Mouse (Mus musculus): ENCODE data around the gene Car11.

The Car11 gene

DNA sequence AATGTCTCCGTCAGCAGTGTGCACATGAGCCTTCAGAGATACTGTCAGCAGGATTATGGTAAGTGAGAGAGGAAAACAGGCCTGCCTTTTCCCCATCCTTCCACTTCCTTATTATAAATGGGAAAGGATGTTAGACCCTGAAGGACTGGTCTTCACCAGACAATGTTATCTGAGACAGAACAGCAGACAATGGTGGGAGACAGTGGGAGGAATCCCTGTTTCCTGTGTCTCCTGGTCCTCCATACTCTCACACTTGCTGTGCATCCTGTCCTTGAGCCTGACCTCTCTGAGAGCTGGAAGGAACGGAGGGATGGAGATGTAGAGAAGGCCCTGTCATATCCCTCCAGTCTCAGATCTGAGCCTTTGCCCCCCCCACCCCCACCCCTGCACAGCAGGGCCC lies 7.3 kb upstream of the Car11 start:
- DNase-seq (ENCODE audit: low spot score in 2 of 2), result no peak

DNA sequence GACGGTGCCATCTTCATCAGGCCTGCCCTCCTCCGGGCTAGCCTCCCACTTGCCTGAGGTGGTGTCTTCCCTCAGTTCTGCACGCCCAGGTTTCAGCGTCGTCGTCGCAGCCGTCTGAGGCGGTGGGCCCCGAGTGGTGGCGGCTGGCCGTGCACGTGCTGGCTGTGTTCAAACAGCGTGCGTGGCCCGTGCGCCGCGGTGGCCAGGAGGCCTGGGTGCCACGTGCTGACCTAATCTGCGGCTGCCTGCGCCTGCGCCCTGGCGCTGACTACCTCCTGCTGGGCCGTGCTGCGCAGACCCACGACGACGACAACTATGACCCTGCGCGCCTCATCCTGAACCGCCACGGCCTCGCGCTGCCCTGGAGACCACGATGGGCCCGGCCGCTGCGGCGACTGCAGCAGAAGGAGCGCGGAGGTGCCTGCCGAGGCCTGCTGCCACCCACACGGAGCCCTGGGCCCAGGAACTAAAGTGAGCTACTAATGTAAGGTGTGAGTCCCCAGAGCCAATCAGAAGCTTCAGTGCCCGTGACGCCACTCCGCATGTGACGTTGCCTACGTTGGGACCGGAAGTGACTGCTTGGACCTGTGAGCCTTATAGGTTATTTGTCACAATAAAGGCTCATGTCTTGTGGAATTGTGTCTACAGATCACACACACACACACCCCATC lies 5.6 kb upstream of the Car11 start, which contains the start of gene Sec1:
TSS of gene Sec1 (minus strand) at position 482 of the 671 bp plus-strand sequence.
- DNase-seq (ENCODE audit: low spot score in 2 of 2), result no peak

DNA sequence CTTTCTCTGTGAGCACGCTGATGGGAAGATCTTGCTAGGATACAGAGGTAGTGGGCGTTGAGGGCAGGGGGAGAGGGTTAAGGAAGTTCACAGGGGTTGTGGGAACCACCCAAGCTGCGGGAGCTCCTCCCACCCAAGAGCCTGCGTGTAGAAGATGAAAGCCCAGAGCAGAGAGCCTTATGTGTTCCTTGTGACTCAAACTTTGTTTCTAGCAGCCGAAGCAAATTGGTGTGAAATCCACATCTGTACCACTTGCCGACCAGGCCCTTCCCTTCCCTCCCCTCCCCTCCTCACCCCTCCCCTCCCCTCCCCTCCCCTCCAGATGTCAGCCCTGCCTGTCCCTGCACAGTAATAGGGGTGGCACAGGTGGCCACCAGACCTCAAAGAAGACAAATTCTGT lies 4.5 kb upstream of the Car11 start:
- no peak for DNase-seq (ENCODE audit: low spot score in 2 of 2)

DNA sequence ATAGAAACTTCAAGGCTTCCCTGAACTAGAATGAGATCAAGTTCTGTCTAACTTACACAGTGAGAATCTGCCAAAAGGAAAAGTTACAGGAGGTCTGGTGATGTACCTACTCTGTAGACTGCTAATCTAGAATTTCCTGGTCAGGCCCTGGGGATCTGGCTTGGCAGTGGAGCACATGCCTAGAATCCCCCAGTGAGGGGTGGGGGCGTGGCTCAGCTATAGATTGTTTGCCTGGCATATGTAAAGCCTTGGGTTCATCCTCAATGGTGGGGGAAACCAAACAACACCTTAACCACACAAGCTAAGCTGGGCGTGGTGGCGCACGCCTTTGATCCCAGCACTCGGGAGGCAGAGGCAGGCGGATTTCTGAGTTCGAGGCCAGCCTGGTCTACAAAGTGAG lies 1.7 kb upstream of the Car11 start:
- DNase-seq (ENCODE audit: low spot score in 2 of 2), result no peak

DNA sequence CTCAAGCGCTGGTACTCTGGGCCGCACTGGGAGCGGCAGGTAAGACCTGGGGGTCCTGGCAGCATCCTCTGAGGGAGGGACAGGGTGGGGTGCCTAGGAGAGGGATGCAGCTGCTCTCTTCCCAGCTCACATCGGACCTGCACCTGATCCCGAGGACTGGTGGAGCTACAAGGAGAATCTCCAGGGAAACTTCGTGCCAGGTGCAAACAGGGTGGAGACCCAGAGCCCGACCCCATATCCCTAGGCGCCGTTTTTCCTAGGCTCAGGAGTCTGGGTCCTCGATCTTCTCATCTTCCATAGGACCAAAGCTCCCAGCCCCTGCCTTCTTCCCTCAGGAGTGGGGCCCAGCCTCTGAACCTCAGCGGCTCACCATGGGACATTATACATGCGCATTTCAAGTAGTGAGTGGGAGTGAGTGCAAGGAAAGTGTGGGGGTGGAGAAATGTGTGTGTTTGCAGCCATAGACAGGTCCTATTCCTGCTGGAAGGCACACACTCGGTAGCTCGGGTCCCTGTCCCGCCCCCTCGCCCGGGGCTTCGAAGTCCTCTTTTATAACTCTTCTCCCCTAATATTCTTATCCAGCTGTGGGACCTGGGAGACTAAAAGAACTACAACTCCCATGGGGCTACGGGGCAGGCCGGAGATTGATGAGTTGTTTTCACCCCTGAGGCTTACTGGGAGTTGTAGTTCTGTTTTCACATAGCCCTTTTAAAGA lies 815 bp downstream of the Car11 start:
- DNase-seq (ENCODE audit: low spot score in 2 of 2), result peak; percentile 69 to 79

DNA sequence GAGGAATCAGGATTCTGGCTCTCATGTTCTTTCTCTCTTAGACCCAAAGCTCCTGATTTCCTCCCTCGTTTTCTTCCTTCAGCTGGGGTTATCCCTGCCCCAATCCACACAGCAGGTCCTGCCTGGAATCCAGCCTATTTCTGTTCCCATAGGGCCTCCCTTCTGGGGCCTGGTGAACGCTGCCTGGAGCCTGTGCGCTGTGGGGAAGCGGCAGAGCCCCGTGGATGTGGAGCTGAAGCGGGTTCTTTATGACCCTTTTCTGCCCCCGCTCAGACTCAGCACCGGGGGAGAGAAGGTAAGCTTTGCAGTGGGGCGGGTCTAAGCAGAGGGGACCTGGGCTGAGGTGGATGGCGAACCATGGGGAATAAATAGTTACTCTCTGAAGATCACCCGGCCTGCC lies 1.4 kb downstream of the Car11 start:
- no peak for DNase-seq (ENCODE audit: low spot score in 2 of 2)

DNA sequence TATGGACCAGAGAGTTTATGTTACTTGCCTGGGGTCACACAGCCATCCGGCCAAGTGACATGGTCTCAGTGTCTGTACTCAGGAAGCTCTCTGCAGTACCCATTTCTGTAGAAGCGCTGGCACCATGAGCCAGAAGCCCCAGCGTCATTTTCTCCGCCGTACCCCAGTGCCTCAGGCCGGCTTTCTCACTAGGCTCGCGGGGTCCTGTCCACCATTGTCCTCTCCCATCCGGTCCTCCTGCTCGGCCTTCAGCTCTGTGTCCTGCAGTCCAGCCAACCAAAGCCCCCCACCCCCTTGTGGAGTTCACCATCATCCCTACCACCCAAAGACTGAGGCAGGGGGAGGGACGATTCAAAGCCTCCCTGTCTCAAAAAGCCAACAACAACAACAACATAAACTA lies 2.0 kb downstream of the Car11 start:
- no peak for DNase-seq (ENCODE audit: low spot score in 2 of 2)

DNA sequence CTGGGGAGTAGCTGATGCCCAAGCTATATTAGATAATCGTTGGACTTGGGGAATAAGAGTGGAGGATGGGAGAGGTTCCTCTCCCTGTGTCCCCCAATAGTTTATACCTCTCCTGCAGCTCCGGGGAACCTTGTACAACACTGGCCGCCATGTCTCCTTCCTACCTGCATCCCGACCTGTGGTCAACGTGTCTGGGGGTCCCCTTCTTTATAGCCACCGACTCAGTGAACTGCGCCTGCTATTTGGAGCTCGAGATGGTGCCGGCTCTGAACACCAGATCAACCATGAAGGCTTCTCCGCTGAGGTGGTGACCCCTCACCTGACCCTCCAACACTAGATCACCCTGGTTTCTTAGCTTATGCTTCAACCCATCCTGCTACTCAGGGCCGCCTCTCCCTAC lies 2.7 kb downstream of the Car11 start:
- no peak for DNase-seq (ENCODE audit: low spot score in 2 of 2)

DNA sequence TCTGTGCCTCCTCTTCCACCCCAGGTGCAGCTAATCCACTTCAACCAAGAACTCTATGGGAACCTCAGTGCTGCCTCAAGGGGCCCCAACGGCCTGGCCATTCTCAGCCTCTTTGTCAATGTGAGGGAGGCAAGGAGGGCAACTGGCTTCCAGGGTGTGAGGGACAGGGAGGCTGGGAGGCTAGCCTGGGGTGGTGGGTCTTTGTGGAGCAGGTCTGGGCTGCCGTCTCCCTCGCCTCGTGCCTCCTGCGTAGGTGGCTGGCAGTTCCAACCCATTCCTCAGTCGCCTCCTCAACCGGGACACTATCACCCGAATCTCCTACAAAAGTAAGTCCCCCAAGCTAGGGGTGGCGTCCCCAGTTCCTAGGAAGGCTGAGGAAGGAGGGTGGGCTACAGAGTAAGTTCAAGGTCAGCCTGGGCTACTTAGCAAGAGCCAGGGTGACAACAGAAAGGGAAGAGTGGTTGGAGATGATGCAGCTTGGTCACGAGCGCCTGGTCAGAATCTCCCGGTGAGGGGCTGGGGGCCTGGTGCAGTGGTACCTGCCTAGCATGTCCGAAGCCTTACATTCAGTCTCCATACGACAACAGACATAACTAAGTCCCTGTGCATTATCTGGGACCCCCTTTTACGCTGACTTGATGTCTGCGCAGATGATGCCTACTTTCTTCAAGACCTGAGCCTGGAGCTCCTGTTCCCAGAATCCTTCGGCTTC lies 3.3 kb downstream of the Car11 start:
- DNase-seq (ENCODE audit: low spot score in 2 of 2), result no peak

DNA sequence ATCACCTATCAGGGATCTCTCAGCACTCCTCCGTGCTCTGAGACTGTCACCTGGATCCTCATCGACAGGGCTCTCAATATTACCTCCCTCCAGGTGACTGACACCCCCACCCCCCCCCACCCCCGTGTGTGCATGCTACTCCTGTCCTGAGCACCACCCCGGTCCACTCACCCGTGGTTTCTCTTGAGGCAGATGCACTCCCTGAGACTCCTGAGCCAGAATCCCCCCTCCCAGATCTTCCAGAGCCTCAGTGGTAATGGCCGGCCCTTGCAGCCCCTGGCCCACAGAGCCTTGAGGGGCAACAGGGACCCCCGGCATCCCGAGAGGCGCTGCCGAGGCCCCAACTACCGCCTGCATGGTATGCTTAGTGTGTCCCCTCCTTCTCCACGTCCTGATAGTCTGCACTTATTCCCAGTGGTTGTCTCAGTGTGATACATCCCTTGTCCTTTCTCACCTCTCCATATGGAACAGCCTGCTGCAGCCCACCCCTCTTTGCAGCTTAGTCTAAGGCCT lies 3.9 kb downstream of the Car11 start:
- no peak for DNase-seq (ENCODE audit: low spot score in 2 of 2)

DNA sequence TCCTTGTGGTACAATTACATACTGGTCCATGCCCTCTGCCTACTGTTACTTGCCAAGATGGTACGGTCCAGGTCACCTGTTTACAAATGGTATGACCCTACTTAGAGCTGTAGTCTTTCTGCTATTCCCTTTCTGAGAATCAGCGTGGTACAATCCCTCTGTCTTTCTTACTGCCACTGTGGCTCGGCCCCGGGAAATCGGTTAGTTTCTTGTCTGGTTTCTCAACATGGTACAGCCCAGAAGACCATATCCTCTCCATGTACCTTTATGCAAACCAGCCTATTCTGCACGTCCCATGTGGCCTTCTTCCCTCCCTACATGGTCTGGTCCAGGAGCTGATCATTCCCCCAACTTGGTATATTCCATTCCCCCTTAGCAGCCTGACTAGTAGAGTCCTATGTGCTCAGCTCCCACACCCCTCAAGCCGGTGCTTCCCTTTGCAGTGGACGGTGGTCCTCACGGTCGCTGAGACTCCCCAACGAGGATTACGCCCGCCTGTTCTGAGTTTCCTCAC lies 4.5 kb downstream of the Car11 start:
- DNase-seq (ENCODE audit: low spot score in 2 of 2), result peak; percentile 61 to 65

DNA sequence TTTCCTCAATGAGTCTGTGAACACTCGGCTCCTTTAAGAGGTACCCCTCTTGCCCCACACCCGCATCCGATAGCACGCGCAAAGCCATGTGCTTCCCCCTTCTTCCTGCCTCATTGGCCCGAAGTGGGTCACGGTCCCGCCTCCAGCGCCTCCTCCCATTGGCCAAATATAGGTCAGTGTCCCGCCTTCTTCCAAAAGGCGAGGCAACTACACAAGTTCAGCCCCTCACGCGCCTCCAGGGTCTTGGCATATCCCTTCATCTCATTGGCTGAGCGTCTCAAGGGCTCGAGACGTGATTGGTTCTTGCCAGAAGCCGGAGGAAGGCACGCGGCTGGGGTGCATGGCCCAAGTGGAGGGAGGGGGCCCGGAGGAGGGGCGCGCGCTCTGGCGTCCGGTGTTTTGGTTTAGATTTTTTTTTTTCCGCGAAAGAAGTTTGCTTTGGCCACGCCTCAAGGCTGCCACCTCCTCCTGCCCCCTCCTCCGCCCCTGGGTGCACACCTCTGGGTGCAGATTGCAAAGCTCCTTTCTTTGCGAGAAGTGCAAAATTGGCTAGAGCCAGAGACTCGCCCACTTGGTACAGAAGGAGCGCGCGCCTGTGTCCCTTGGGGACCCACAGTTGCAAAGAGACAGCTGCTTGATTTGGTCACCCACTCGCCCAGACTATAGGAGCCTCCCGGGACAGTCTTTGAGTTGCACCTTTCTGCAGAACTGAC lies 5.2 kb downstream of the Car11 start, which contains the start of gene Dbp:
TSS of gene Dbp (plus strand) at position 359 of the 713 bp plus-strand sequence.
- DNase-seq (ENCODE audit: low spot score in 2 of 2), result peak; percentile 99 to 100

DNA sequence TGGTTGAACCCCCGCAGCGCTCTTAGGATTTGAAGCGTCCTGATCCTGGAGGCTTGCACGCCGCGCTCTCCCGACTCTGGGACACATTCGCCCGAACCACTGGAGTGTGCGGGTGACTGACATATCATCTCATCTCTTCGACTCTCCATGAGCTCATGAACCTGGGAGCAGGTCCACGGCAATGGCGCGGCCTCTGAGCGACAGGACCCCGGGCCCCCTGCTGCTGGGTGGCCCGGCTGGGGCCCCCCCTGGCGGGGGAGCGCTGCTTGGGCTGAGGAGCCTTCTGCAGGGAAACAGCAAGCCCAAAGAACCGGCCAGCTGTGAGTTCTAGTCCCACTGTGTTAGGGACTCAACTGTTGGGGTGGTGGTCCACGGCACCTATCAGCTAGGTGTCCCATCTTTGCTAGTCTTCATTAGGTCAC lies 5.8 kb downstream of the Car11 start:
- no peak for DNase-seq (ENCODE audit: low spot score in 2 of 2)

DNA sequence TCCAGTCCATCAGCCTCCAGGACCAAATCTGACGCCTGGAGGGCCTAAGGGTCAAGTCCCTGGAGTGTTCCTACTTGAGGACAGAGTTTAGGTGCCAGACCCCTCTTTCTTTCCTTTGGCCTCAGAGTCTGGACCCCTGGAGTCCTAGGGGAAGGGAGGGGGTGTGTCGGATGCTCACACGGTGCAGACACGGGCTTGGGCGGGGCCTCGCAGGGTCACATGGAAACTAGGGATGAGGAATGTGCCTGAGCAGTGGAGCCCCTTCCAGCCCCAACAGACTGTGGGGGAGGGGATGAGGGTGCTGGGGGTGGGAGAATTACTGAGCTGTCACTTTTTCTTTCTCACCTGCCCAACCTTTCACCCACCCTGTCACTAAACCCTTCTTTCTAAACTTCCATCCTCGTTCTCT lies 6.2 kb downstream of the Car11 start:
- DNase-seq (ENCODE audit: low spot score in 2 of 2), result peak; percentile 78 to 89

DNA sequence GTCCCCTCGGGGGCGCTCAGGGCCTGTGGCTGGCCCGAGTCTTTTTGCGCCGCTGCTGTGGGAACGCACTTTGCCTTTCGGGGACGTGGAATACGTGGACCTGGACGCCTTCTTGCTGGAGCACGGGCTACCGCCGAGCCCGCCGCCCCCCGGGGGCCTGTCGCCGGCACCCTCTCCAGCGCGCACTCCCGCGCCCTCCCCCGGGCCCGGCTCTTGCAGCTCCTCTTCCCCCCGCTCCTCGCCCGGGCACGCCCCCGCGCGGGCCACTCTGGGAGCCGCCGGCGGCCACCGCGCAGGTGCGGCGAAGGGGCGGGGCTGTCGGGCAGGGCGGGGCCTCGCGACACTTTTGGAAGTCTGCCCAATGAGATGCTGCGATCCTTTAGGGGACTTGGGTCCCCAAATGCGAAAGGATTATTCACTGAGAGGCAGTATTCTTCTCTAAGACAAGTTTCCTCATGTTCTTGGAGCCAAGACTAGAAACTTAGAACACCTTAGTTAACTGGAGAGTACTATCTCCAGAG lies 7.1 kb downstream of the Car11 start:
- peak; percentile 81 to 87 for DNase-seq (ENCODE audit: low spot score in 2 of 2)

DNA sequence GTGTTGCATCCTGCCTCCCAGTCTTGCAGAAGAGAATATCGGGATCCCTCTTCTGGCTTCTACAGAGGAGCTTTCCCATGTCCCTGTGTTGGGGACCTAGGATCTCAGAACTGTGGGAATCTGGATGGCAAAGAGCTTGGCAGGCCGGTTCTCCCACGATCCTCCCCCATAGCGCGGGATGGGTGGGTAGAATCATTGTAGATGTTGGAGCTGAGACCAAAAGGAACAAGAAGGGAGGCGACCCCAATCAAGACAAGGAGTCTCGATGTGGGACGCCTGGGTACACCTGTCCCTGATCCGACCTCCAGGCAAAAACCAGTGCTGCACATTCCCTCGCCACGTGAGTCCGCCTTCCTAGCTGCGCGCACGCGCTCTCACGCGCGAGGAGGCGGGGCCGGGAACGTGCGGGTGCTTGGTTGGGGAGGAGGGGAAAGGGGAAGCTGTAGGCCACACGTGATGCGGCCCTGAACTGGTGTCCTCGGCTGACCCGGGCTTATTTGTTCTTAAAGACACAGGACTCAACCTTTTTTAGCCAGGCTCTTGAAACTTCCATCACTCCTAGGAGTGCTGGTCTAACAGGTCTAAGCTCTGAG lies 7.8 kb downstream of the Car11 start:
- peak; percentile 95 to 98 for DNase-seq (ENCODE audit: low spot score in 2 of 2)

DNA sequence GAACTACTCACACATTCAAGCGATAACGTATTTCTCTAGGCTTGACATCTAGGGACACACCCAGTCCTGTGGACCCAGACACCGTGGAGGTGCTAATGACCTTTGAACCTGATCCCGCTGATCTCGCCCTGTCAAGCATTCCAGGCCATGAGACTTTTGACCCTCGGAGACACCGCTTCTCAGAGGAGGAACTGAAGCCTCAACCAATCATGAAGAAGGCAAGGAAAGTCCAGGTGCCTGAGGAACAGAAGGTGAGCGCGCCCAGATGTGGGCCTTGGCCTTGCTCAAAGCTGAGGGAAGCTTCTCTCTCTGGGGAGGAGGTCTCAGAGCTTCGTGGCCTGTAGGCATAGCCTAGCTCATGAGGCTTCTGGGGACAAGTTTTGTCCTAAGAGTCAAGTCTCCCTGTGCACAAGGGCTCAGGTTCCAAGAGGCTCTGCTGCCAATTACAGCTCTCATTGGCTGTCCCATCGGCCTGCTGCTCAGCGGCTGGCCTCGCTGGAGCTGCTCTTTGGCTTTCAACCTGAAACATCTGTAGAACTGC lies 8.6 kb downstream of the Car11 start:
- DNase-seq (ENCODE audit: low spot score in 2 of 2), result no peak

DNA sequence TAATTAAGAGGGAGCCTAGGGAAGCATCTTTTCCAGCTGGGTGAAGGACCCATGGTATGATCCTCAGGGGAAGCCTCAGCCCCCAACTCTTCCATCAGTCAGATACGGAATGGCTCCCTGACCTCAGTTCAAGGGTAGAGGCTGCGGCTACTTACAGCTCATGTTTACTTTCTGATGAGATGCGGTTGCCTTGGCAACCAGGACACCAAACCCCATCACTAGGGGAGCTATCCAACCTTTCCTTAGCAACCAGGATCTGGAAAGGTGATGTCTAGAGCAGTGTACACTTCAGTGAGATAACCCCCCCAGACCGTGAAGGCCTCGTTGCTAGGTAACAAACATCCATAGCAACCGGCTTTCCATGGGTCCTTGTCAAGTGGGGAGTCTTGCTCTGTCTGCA lies 9.4 kb downstream of the Car11 start:
- no peak for DNase-seq (ENCODE audit: low spot score in 2 of 2)

DNA sequence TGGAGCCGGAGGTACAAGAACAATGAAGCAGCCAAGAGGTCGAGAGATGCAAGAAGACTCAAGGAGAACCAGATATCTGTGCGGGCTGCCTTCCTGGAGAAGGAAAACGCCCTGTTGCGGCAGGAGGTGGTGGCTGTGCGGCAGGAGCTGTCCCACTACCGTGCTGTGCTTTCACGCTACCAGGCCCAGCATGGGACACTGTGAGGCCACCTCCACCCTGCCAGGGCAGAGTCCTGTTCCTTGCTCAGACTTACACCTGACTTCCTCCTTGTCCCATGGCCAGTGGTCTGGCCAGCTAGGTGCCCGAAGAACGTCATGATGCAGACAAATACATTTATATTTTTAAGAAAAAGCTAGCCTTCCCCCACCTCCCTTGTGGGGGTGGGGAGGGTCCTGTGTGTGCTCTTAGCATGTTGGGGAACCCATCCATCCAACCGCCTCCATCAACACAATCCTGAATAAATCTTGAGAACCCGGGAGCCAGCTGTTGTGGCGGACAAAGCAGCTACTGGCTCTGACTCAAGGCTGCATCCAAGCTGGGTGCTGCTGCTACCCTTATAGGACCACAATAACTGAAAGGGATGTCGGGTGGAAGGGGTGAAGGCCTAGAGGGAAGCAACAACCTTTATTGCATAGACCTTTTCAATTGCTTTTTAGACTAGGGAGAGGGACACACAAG lies 10.2 kb downstream of the Car11 start:
- DNase-seq (ENCODE audit: low spot score in 2 of 2), result no peak

Measured in urinary bladder, postnatal 36 days (tissue).